Mouse (Mus musculus): Measurements from ENCODE around the gene Hnrnpab. TPM values are rescaled to one million over a fixed set of nuclear protein-coding genes. Genes with fewer than 3 reads are reported as not detected.
A peak's percentile ranks its signal among the peaks of the same experiment; 100 is the strongest.

Hnrnpab gene
- polyA plus RNA-seq, 1 experiment from 2014 or later, result 527 TPM

- H3K27ac ChIP-seq (ENCODE audit: low read depth), result no peak overlapping the region
- ATAC-seq (replicated peaks; ENCODE audit: low FRiP score, low TSS enrichment, low read depth) (no peak), DNase-seq (ENCODE audit: low spot score) (no peak)
- no peak overlapping the region for H3K4me3 ChIP-seq (ENCODE audit: low read depth, low read length)
- no peaks in the 10 kb centered on the region for H3K27me3 ChIP-seq (replicated peaks; ENCODE audit: control insufficient read depth, insufficient read depth, low read length)
- 90% methylated on average over 7 of the region's 7 CpGs for WGBS
- no peak overlapping the region for H3K4me2 ChIP-seq (ENCODE audit: low read length)
- no peaks in the 10 kb centered on the region for H3K9me3 ChIP-seq (ENCODE audit: control insufficient read depth, low read length)
- no peaks in the 10 kb centered on the region for H3K4me1 ChIP-seq (replicated peaks; ENCODE audit: control insufficient read depth, insufficient read depth, low read length)
- no peak overlapping the region for H3K9ac ChIP-seq (ENCODE audit: low read length)
- peaks cover 92% of the 10 kb centered on the region for H3K36me3 ChIP-seq (ENCODE audit: control insufficient read depth, insufficient read depth, low read length)
Observed at GRCm38 (mm10) chr11:51591915-51592314, 14.7 kb downstream of the Hnrnpab start.

- H3K9ac ChIP-seq (ENCODE audit: low read length), result no peak overlapping the region
- no peak overlapping the region for H3K4me2 ChIP-seq (ENCODE audit: low read length)
- H3K27me3 ChIP-seq (replicated peaks; ENCODE audit: control insufficient read depth, insufficient read depth, low read length), result no peaks in the 10 kb centered on the region
- WGBS, result 48% methylated on average over 7 of the region's 7 CpGs
- H3K36me3 ChIP-seq (ENCODE audit: control insufficient read depth, insufficient read depth, low read length), result peaks cover 92% of the 10 kb centered on the region
- H3K4me3 ChIP-seq (ENCODE audit: low read depth, low read length), result no peak overlapping the region
- no peak overlapping the region for H3K27ac ChIP-seq (ENCODE audit: low read depth)
- DNase-seq (ENCODE audit: low spot score) (no peak), ATAC-seq (replicated peaks; ENCODE audit: low FRiP score, low TSS enrichment, low read depth) (no peak)
- H3K9me3 ChIP-seq (ENCODE audit: control insufficient read depth, low read length), result no peaks in the 10 kb centered on the region
- H3K4me1 ChIP-seq (replicated peaks; ENCODE audit: control insufficient read depth, insufficient read depth, low read length), result 0 out of 2 replicates have a peak, but pooled peaks cover 4% of the 10 kb centered on the region
Observed at GRCm38 (mm10) chr11:51591168-51591567, 15.5 kb downstream of the Hnrnpab start.

- Histone ChIP-seq H3K9ac (ENCODE audit: low read length) (no peak overlapping the region), H3K4me3 (ENCODE audit: low read depth, low read length) (no peak overlapping the region), H3K27ac (ENCODE audit: low read depth) (no peak overlapping the region), H3K4me2 (ENCODE audit: low read length) (no peak overlapping the region), H3K4me1 (replicated peaks; ENCODE audit: control insufficient read depth, insufficient read depth, low read length) (peaks cover 13% of the 10 kb centered on the region), H3K27me3 (replicated peaks; ENCODE audit: control insufficient read depth, insufficient read depth, low read length) (no peaks in the 10 kb centered on the region), H3K9me3 (ENCODE audit: control insufficient read depth, low read length) (no peaks in the 10 kb centered on the region), H3K36me3 (ENCODE audit: control insufficient read depth, insufficient read depth, low read length) (peaks cover 84% of the 10 kb centered on the region)
- no peak for DNase-seq (ENCODE audit: low spot score)
- no peak for ATAC-seq (replicated peaks; ENCODE audit: low FRiP score, low TSS enrichment, low read depth)
Observed at GRCm38 (mm10) chr11:51590002-51590401, 16.6 kb downstream of the Hnrnpab start.

- Histone ChIP-seq H3K9me3 (ENCODE audit: control insufficient read depth, low read length) (no peaks in the 10 kb centered on the region), H3K4me1 (replicated peaks; ENCODE audit: control insufficient read depth, insufficient read depth, low read length) (peaks cover 17% of the 10 kb centered on the region), H3K36me3 (ENCODE audit: control insufficient read depth, insufficient read depth, low read length) (peaks cover 74% of the 10 kb centered on the region), H3K4me2 (ENCODE audit: low read length) (no peak overlapping the region), H3K27ac (ENCODE audit: low read depth) (no peak overlapping the region), H3K4me3 (ENCODE audit: low read depth, low read length) (no peak overlapping the region), H3K9ac (ENCODE audit: low read length) (no peak overlapping the region), H3K27me3 (replicated peaks; ENCODE audit: control insufficient read depth, insufficient read depth, low read length) (no peaks in the 10 kb centered on the region)
- DNase-seq (ENCODE audit: low spot score), result no peak
- 96% methylated on average over 3 of the region's 3 CpGs for WGBS
- no peak for ATAC-seq (replicated peaks; ENCODE audit: low FRiP score, low TSS enrichment, low read depth)
Observed at GRCm38 (mm10) chr11:51588833-51589232, 17.8 kb downstream of the Hnrnpab start.

- H3K9ac ChIP-seq (ENCODE audit: low read length), result no peak overlapping the region
- H3K36me3 ChIP-seq (ENCODE audit: control insufficient read depth, insufficient read depth, low read length), result peaks cover 56% of the 10 kb centered on the region
- H3K4me3 ChIP-seq (ENCODE audit: low read depth, low read length), result no peak overlapping the region
- no peaks in the 10 kb centered on the region for H3K9me3 ChIP-seq (ENCODE audit: control insufficient read depth, low read length)
- peaks cover 20% of the 10 kb centered on the region for H3K4me1 ChIP-seq (replicated peaks; ENCODE audit: control insufficient read depth, insufficient read depth, low read length)
- 92% methylated on average over 1 of the region's 1 CpGs for WGBS
- DNase-seq (ENCODE audit: low spot score) (no peak), ATAC-seq (replicated peaks; ENCODE audit: low FRiP score, low TSS enrichment, low read depth) (no peak)
- H3K4me2 ChIP-seq (ENCODE audit: low read length), result no peak overlapping the region
- no peak overlapping the region for H3K27ac ChIP-seq (ENCODE audit: low read depth)
- H3K27me3 ChIP-seq (replicated peaks; ENCODE audit: control insufficient read depth, insufficient read depth, low read length), result no peaks in the 10 kb centered on the region
Observed at GRCm38 (mm10) chr11:51587059-51587458, 19.6 kb downstream of the Hnrnpab start.

GRCm38 (mm10) chr11:51586411-51586810, 20.2 kb downstream of the Hnrnpab start:
- Histone ChIP-seq H3K4me3 (ENCODE audit: low read depth, low read length) (no peak overlapping the region), H3K4me1 (replicated peaks; ENCODE audit: control insufficient read depth, insufficient read depth, low read length) (peaks cover 20% of the 10 kb centered on the region), H3K36me3 (ENCODE audit: control insufficient read depth, insufficient read depth, low read length) (peaks cover 49% of the 10 kb centered on the region), H3K9ac (ENCODE audit: low read length) (no peak overlapping the region), H3K9me3 (ENCODE audit: control insufficient read depth, low read length) (no peaks in the 10 kb centered on the region), H3K4me2 (ENCODE audit: low read length) (no peak overlapping the region), H3K27ac (ENCODE audit: low read depth) (no peak overlapping the region), H3K27me3 (replicated peaks; ENCODE audit: control insufficient read depth, insufficient read depth, low read length) (no peaks in the 10 kb centered on the region)
- ATAC-seq (replicated peaks; ENCODE audit: low FRiP score, low TSS enrichment, low read depth), result no peak
- no peak for DNase-seq (ENCODE audit: low spot score)
- WGBS, result 92% methylated on average over 13 of the region's 13 CpGs

- DNase-seq (ENCODE audit: low spot score) (peak; percentile 57), ATAC-seq (replicated peaks; ENCODE audit: low FRiP score, low TSS enrichment, low read depth) (no peak)
- H3K4me3 ChIP-seq (ENCODE audit: low read depth, low read length), result peak overlapping the region; percentile 76
- peak overlapping the region; percentile 92 for H3K27ac ChIP-seq (ENCODE audit: low read depth)
- H3K9me3 ChIP-seq (ENCODE audit: control insufficient read depth, low read length), result no peaks in the 10 kb centered on the region
- peak overlapping the region; percentile 83 for H3K4me2 ChIP-seq (ENCODE audit: low read length)
- H3K36me3 ChIP-seq (ENCODE audit: control insufficient read depth, insufficient read depth, low read length), result peaks cover 43% of the 10 kb centered on the region
- H3K9ac ChIP-seq (ENCODE audit: low read length), result peak overlapping the region; percentile 90
- no peaks in the 10 kb centered on the region for H3K27me3 ChIP-seq (replicated peaks; ENCODE audit: control insufficient read depth, insufficient read depth, low read length)
- 52% methylated on average over 8 of the region's 8 CpGs for WGBS
- H3K4me1 ChIP-seq (replicated peaks; ENCODE audit: control insufficient read depth, insufficient read depth, low read length), result peaks cover 20% of the 10 kb centered on the region
Observed at GRCm38 (mm10) chr11:51585608-51586252, 20.9 kb downstream of the Hnrnpab start.

- Histone ChIP-seq H3K9ac (ENCODE audit: low read length) (peak within 1 kb of the TSS; percentile 90), H3K36me3 (ENCODE audit: control insufficient read depth, insufficient read depth, low read length) (peaks cover 34% of the 10 kb centered on the region), H3K4me3 (ENCODE audit: low read depth, low read length) (peak within 1 kb of the TSS; percentile 76), H3K27ac (ENCODE audit: low read depth) (peak within 1 kb of the TSS; percentile 92), H3K27me3 (replicated peaks; ENCODE audit: control insufficient read depth, insufficient read depth, low read length) (no peaks in the 10 kb centered on the region), H3K4me1 (replicated peaks; ENCODE audit: control insufficient read depth, insufficient read depth, low read length) (peaks cover 20% of the 10 kb centered on the region), H3K4me2 (ENCODE audit: low read length) (peak within 1 kb of the TSS; percentile 83), H3K9me3 (ENCODE audit: control insufficient read depth, low read length) (no peaks in the 10 kb centered on the region)
- WGBS, result under 1% methylated on average over 59 of the region's 59 CpGs
- ATAC-seq (replicated peaks; ENCODE audit: low FRiP score, low TSS enrichment, low read depth) (peak; percentile 90), DNase-seq (ENCODE audit: low spot score) (peak; percentile 100)
Observed at GRCm38 (mm10) chr11:51584431-51585248, 22.0 kb downstream of the Hnrnpab start, which contains the start of gene Phykpl. Phykpl (plus strand) TSS chr11:51584757.

Data from intestine, embryonic 14.5 days (tissue).